Mouse (Mus musculus): ENCODE results near the gene Glrx.
"Not testable (repeated sequence)": the region's sequence is repeated elsewhere in the genome, so short reads cannot be mapped to it uniquely, and the experiment has no call there.

Gene Glrx

DNA sequence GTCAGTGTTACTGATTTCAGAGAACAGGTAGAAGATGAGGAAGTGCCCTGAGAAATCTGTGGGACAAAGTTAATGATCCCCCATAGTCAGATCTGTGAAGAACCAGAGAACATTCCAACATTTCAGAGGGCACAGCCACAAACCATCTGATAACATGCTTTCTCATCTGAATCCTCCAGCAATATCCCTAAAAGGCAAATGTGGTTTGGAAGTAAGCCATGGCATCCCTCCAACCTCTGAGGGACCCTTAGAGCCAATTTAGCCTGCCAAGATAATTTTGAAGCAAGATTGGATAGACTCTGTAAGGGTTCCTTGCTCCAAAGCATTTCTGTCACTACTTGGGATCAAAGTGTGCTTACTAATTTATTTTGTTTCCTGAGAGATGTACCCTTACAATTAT is 6.2 kb upstream of the Glrx start:
- no peak for DNase-seq (ENCODE audit: low spot score in 2 of 2)

- no peak for DNase-seq (ENCODE audit: low spot score in 2 of 2)
These were observed 4.2 kb upstream of the Glrx start for GRCm38 (mm10) chr13:75835461-75835860.

DNA sequence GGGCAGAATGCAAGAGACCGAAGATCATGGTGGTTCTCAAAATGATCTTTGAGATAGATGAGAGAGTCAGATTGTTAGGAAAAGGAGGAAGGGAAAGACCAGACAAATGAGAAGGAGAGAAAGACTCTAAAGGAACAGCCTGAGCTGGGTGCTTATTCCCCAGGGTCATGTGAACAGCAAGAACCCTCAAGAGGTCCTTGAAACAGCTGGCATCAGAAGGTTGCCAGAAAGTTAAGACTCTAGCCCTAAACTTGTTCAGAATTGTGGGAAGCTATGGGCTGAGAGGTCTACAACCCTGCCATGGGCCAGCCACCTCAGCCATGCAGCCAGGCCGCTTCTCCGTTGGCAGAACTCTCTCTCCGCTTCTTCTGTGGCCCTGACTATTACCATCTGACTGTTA is 1.2 kb upstream of the Glrx start:
- DNase-seq (ENCODE audit: low spot score in 2 of 2): no peak

GRCm38 (mm10) chr13:75840752-75841285 is 1.2 kb downstream of the Glrx start:
- no peak for DNase-seq (ENCODE audit: low spot score in 2 of 2)

DNA sequence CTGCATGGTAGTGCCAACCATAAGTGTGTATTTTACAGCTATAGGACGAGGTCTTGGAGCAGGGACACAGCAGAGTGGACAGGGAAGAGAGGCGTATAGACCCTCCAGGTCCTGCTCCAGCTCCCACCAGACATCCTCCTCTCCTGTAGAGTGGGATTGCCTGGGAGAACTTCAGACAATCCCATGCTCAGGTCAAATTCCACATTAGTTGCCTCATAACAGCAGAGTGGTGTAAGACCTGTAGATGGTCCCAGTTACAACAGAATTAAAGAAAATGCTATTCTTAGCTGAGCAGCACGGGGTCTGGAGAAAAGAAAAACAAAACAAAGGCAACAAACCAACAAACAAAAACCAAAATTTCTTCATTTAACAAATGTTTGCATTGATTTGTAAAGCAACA is 2.3 kb downstream of the Glrx start:
- no peak for DNase-seq (ENCODE audit: low spot score in 2 of 2)

DNA sequence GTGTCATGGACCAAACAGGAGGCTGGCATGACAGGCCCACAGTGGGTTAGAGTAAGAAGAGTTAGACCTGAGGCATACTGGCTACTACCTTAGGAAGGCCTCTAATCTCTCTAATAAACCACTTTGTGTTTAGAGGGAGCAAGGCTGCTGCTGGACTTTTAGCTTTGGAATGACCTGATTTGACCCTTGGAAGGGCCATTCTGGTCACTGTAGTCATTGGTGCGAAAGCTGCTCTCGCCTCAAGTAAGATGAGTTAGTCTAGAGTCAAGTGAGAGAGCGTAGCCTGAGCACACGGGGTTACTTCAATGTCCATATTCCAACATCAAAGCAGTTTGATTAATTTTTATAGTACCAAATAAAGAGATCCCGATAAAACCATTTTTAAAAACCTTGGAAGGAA is 3.7 kb downstream of the Glrx start:
- DNase-seq (ENCODE audit: low spot score in 2 of 2): no peak

DNA sequence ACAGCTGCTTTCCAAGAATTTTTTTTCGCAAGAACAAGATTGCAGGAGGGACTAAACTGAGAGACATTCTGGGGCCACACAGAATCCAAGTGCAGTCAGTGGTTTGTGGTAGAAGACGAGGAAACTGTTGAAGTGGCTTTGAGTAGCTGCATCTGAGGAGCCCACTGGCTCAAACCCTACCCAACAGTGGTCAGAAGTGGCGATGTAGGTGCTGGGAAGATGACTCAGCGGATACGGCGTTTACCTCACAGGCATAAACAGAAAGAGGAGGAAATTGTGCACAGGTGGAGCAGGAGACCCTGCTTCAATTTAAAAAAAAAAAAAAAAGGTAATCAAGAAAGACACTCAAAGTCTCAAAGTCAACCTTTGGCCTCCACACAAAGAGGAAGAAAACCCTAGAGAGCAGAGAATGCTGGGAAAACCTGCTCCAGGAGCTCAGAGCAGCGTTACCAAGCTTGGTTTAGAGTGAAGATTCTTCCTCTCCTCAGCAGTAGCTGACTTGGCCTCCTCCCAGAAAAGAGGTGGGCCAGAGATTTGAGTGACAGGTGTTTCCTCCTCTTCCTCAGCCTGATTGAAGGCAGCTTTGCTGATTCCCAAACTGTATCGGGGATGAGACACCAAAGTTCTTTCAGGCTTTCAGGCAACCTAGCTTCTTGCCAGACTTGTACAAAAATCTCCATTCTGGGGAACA is 4.5 kb downstream of the Glrx start:
- DNase-seq (ENCODE audit: low spot score in 2 of 2): peak; percentile 16 to 39

GRCm38 (mm10) chr13:75844833-75845518 is 5.3 kb downstream of the Glrx start:
- DNase-seq (ENCODE audit: low spot score in 2 of 2): no peak

- DNase-seq (ENCODE audit: low spot score in 2 of 2): peak; percentile 10 to 22
These were observed 6.0 kb downstream of the Glrx start for GRCm38 (mm10) chr13:75845519-75846166.

DNA sequence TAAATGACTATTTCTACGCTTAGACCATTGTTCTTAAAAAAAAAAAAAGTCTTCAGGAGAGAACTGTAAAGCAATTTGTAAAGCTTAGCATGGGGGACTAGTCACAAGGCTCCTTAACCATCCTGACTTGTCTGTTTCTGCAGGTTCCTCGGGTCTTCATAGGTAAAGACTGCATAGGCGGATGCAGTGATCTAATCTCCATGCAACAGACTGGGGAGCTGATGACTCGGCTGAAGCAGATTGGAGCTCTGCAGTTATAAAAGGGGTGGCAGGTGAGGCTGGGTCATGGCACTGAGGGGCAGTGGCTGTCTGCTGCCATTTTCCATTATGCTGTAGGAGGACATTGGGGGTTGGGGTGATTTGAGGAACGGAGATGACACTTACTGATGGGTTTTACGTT is 7.4 kb downstream of the Glrx start:
- no peak for DNase-seq (ENCODE audit: low spot score in 2 of 2)

DNA sequence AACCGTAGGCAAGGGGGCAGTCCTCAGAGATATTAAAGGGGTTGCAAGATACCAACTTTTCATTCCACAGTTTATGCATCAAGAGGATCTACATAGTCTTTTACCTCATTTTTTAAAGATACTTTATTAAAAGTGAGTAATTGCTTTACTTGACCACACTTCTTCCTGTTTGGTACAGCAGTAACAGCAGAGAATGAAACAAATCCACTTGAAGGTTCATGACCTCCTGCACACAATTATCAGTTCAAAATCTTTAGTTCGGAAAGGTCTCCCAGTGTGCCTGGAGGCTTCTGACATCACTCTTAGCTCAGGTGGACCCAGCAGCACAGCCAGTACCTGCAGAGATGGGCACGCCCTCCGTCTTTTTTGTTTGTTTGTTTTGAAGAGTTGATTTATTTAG is 12.4 kb downstream of the Glrx start:
- DNase-seq (ENCODE audit: low spot score in 2 of 2): no peak

GRCm38 (mm10) chr13:75853118-75853517 is 13.4 kb downstream of the Glrx start:
- no peak for DNase-seq (ENCODE audit: low spot score in 2 of 2)

- DNase-seq (ENCODE audit: low spot score in 2 of 2): no peak
These were observed 19.7 kb downstream of the Glrx start for GRCm38 (mm10) chr13:75859264-75859844.

- no peak for DNase-seq (ENCODE audit: low spot score in 2 of 2)
These were observed 26.0 kb downstream of the Glrx start for GRCm38 (mm10) chr13:75865486-75866184.

- DNase-seq (ENCODE audit: low spot score in 2 of 2): no peak
These were observed 28.2 kb downstream of the Glrx start for GRCm38 (mm10) chr13:75867876-75868275.

GRCm38 (mm10) chr13:75874608-75875376 is 35.1 kb downstream of the Glrx start:
- no peak for DNase-seq (ENCODE audit: low spot score in 2 of 2)

- DNase-seq (ENCODE audit: low spot score in 2 of 2): not testable (repeated sequence)
These were observed 36.5 kb downstream of the Glrx start for GRCm38 (mm10) chr13:75876188-75876587.

GRCm38 (mm10) chr13:75876592-75876991 is 36.9 kb downstream of the Glrx start:
- no peak for DNase-seq (ENCODE audit: low spot score in 2 of 2)

DNA sequence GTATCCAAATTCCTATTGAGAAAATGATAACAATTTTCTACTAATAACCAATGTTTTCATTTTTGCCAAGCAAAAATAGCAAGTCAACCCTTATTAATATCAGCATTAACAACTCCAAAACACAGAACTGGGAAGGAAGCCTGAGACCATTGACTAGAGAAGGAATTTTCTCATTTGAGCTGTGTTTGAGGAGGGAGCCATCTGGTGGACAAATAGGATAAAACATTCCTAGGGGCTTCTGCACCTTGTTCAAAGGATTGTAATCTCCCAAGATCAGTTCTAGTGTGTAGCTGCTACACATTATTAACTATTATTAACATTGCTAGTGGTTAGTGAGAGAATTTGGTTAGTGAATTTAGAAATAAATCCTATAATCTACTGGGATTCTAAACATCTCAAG is 38.2 kb downstream of the Glrx start:
- DNase-seq (ENCODE audit: low spot score in 2 of 2): peak; percentile 9 to 22

- DNase-seq (ENCODE audit: low spot score in 2 of 2): no peak
These were observed 40.1 kb downstream of the Glrx start for GRCm38 (mm10) chr13:75879756-75880155.

DNA sequence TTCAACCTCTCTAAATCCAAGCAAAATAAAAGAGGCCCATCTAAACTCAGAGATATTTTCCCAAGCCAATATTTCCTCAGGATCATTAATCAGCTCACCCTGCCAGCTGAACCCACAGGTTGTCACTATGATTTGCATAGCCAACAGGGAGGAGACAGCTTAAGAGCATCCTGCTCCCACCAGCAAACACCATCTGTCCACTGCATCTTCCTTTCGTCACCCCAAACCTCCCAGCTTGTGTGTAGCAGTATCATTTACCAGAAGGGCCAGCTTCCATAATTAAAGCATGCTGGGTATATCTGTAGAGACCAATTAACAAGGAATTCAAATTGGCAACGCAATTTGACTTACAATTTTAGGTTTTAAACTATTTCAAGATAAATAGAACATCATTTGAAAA is 40.8 kb downstream of the Glrx start:
- DNase-seq (ENCODE audit: low spot score in 2 of 2): no peak
